Mouse (Mus musculus) testis, adult 2 months (tissue): Measurements from ENCODE around the gene Vezf1.

Experiments
- CTCF ChIP-seq: fragments of 200-500 bp; IDR thresholded peaks from 2 replicates; pipeline ENCODE4 v1.5.1; 2012; ENCODE audit warnings: low read depth, mild to moderate bottlenecking, inconsistent platforms, low read length, moderate library complexity; ENCODE audit not compliant: control insufficient read depth, insufficient read depth, insufficient replicate concordance
- POLR2A ChIP-seq: fragments of 200-500 bp; IDR thresholded peaks from 2 replicates; pipeline ENCODE4 v1.6.1; 2012; ENCODE audit warnings: low read depth, mild to moderate bottlenecking, inconsistent platforms, low read length, moderate library complexity; ENCODE audit not compliant: control insufficient read depth

GRCm38 (mm10) chr11:88057788-88058187 is 10.3 kb upstream of the Vezf1 start:
- TF ChIP-seq CTCF (no peak), POLR2A (no peak)
